Mouse (Mus musculus): ENCODE measurements at regions not wholly inside any gene's neighbourhood (a gene's known extent, or its start where the extent isn't known, plus 50 kb on each side); places are given as distances from the start of the nearest gene placed in this dataset.

DNA sequence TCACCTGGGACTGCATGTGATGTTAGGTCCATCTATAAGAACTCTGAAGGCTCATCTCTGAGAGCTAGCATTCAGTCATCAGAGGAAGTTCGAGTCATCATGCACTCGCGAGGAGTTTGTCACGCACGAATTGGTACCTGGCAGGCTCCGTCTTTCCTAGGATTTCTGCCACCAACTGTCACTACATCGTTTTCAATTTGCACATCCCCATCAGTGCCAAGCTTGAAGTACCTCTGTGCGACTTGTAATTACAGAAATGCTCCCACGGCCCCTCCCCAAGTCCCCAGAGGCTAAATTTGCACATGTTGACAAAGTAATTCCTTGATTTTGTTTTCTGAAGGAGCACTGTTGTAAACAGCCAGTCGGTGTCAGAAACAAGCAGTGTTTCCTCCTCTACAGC is 372.2 kb upstream of the Id2 start:
- TF ChIP-seq POLR2A (IDR thresholded peaks at IDR 0.05; ENCODE audit: low read depth, low read length) (no peak), ZNF384 (IDR thresholded peaks at IDR 0.05; ENCODE audit: low read depth, low read length) (no peak), CTCF (conservative IDR thresholded peaks at IDR 0.05 in 1 of 2, IDR thresholded peaks at IDR 0.05 in 1 of 2; ENCODE audit: low read depth in 2 of 2, low read length in 2 of 2) (no peak)
